Mouse (Mus musculus): ENCODE data around the gene Epha6.
A peak's percentile ranks its signal among the peaks of the same experiment; 100 is the strongest.
"Not testable (repeated sequence)": the region's sequence is repeated elsewhere in the genome, so short reads cannot be mapped to it uniquely, and the experiment has no call there.

Epha6 gene

GRCm38 (mm10) chr16:59923696-59924095, 681.6 kb downstream of the Epha6 start:
- DNase-seq (ENCODE audit: low spot score in 2 of 2), result no peak

DNA sequence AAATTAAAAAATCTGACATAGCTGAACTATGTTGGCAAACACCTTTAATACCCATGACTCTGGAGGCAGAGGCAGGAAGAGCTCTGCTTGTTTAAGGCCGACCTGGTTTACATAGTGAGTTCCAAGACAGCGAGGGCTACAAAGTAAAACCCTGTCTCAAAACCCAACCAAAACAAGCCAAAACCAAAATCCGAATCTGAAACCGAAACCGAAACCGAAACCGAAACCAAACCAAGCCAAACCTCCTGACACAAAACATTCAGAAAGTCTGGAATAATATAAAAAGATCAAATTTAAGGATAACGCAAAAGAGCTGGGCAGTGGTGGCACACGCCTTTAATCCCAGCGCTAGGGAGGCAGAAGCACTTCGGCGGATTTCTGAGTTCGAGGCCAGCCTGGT, 725.3 kb downstream of the Epha6 start:
- DNase-seq (ENCODE audit: low spot score in 2 of 2), result no peak

- no peak for DNase-seq (ENCODE audit: low spot score in 2 of 2)
Measured at GRCm38 (mm10) chr16:59871792-59872191, 733.5 kb downstream of the Epha6 start.

- DNase-seq (ENCODE audit: low spot score in 2 of 2), result no peak
Measured at GRCm38 (mm10) chr16:59854160-59854717, 751.1 kb downstream of the Epha6 start.

DNA sequence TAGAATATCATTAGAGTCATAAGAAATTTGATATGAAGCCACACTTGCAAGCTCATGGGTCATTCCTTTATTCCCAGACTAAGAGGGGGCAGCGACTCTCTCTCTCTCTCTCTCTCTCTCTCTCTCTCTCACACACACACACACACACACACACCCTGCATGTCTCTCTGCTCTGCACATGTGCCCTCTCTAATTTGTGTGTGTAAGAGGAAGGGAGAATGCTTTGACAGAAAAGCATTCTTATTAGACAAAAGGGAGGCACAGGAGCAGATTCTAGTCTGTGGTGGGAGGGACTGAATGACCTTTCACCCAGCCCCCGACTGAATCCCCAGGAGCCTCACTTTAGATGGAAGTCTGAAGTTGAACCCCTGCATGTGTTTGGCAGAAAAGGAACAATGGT, 752.6 kb downstream of the Epha6 start:
- DNase-seq (ENCODE audit: low spot score in 2 of 2), result no peak

GRCm38 (mm10) chr16:59846574-59846973, 758.8 kb downstream of the Epha6 start:
- DNase-seq (ENCODE audit: low spot score in 2 of 2), result no peak

- no peak for DNase-seq (ENCODE audit: low spot score in 2 of 2)
Measured at GRCm38 (mm10) chr16:59836778-59837177, 768.6 kb downstream of the Epha6 start.

- no peak for DNase-seq (ENCODE audit: low spot score in 2 of 2)
Measured at GRCm38 (mm10) chr16:59836304-59836703, 769.0 kb downstream of the Epha6 start.

DNA sequence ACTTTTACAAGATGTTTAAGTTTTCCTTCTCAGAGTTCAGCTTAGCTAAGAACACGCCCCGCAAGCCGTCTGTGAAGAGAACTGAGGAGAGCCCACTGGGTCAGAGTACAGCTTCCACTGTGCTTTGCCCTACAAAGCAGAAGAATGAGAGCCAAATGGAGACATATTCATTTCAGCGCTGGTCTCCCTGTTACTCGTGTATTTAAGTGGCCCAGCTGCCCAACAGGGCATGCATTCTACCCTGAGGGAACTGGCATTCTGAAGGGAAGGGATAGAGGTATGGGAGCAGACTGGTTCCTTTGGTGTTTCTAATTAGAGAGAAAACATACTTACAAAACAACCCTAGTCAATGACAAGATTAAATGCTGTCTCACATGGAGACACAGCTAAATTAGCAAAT, 772.9 kb downstream of the Epha6 start:
- DNase-seq (ENCODE audit: low spot score in 2 of 2), result no peak

GRCm38 (mm10) chr16:59829655-59830054, 775.7 kb downstream of the Epha6 start:
- DNase-seq (ENCODE audit: low spot score in 2 of 2), result no peak

DNA sequence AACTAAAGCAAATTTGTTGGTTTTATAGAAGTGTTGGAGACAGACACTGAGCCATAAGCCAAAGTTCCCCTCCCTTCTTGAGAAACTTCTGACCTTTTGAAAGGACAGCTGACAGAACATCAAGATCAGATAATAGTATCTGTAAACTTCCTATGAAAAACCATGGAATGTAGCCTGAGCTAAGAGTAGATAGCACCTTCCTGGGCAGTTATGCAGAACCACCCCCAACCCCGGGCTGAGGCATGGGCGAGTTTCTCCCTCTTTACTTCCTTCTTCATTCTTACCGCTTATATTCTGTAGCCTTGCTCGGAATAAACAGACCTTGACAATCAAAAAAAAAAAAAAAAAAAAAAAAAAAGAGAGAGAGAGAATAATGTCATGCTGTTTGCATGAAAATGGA, 805.5 kb downstream of the Epha6 start:
- DNase-seq (ENCODE audit: low spot score in 2 of 2), result not testable (repeated sequence)

GRCm38 (mm10) chr16:59772297-59772696, 833.0 kb downstream of the Epha6 start:
- no peak for DNase-seq (ENCODE audit: low spot score in 2 of 2)

- DNase-seq (ENCODE audit: low spot score in 2 of 2), result no peak
Measured at GRCm38 (mm10) chr16:59770421-59770820, 834.9 kb downstream of the Epha6 start.

GRCm38 (mm10) chr16:59769936-59770335, 835.4 kb downstream of the Epha6 start:
- no peak for DNase-seq (ENCODE audit: low spot score in 2 of 2)

DNA sequence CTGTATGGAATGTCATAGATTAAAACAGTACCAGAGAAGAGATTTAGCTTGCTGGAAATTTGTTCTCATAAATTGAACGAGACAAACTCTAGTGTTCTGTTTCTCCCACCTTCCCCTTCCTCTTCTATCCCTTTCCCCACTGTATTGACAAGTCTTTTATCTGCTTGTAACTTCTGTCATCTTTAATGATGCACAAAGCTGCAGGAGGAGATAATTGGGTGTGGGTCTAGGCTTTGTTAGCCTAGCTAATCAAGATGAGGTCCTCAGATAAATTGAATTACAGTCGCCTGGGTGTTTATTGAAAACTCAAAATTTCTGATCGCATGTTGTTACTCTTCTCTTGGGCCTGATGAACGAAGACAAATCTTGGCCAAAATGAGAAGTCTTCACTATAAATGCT, 844.5 kb downstream of the Epha6 start:
- no peak for DNase-seq (ENCODE audit: low spot score in 2 of 2)

DNA sequence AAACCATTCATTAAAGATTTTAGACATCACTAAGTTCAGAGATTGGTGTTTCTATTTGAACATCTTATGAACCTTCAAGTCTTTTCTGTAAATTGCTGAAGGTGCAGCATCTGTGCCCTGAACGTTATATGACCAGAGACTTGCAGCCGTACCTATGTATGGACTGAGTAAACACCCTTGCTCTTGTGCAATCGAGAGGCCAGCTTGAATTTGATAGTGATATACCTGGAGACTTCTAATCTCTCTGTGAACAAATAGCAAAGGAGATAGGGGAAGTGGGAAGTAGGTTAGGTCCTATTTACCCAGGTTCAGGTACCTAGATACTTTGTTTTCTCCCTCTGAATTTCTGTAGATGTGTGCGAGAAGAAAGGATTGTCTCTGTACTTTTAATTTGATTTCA, 854.4 kb downstream of the Epha6 start:
- DNase-seq (ENCODE audit: low spot score in 2 of 2), result no peak

- no peak for DNase-seq (ENCODE audit: low spot score in 2 of 2)
Measured at GRCm38 (mm10) chr16:59743669-59744068, 861.7 kb downstream of the Epha6 start.

DNA sequence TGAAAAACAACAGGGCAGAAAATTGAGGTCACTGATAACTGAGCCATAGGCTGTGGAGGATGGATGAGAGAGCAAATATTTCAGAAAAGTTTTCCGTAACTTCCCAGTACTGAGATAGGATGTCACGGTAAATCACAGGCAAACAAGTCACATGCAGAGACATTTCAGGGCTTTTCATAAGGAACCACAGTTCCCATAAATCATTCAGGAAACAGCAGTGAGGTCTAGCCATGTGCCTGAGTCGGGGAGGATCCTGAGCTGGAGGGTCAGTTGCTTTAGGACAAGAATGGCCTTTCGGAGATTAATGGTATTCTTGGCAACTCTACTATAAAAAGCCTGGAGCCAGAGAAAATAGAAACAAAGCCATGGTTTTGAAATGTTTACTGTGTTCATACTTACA, 889.8 kb downstream of the Epha6 start:
- DNase-seq (ENCODE audit: low spot score in 2 of 2), result no peak

DNA sequence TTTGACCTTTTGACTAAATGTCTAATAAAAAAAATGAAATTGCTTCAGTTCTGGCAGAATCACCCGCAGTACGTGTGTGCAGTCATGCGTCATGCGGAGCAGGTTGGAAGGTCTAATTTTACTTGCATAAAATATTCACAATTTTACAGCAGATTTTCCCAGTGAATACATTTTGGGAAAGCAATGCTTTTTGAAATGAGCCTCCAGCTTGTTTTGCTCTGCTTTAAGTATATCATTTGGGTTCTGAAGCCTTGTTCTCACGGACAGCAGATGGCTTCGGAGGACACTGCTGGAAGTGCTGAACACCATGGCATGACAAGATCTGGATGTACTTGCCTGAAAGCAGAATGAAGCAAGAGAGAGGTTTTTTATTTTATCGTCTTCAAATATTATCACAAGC, 912.1 kb downstream of the Epha6 start:
- no peak for DNase-seq (ENCODE audit: low spot score in 2 of 2)

DNA sequence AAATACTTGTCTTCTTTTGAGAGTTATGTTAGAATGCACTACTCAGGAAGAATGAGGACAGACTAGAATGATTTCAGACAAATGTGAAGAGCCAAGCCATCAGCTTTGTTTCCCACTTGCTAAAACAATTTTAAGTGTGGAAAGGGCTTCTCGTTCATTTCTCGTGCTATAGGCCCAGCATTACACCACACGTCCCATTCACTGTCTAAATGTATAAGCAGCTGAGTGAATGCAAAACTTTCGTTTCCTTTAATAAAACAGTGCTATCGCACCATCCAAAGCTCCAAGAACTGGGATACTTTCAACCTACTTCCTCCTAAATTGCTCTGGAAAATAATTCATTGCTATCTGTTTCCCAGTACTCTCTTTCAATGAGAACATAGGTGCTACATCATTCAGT, 916.2 kb downstream of the Epha6 start:
- DNase-seq (ENCODE audit: low spot score in 2 of 2), result no peak

DNA sequence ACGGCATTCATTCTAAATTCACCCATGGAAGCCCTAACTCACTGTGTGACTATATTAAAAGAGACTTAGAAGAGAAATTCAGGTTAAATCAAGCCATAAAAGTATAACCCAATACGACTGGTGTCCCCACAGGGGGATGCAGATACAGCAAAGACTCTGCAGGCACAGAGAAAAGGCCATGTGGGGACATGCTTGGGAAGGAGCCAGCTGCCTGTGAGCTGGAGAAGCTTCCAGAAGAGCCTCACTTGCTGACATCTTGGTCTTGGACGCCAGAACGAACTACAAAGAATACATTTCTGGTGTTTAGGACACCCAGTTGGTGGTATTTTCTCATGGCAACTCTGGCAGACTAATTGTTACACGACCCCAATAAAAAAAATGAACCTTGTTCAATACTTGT, 920.2 kb downstream of the Epha6 start:
- no peak for DNase-seq (ENCODE audit: low spot score in 2 of 2)

DNA sequence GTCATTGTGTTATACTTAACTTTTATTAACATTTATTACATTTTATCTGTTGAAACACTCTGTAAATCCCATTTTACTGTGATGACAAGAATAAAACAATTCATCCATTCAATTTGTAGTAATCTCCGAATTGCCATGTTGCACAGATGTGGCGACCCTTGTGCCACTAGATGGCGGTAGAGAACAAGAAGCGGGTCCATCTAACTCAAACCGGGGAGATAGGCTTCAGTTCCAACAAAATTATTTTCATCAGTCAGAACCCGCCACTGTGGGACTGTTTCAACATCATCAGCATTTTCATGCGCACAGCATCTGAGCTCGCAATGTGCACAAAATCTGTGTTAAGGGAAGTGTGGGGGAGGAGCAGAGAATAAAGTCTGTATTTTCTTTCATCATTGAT, 921.9 kb downstream of the Epha6 start:
- DNase-seq (ENCODE audit: low spot score in 2 of 2), result peak; percentile 26 to 70

- DNase-seq (ENCODE audit: low spot score in 2 of 2), result no peak
Measured at GRCm38 (mm10) chr16:59682216-59682891, 923.0 kb downstream of the Epha6 start.

GRCm38 (mm10) chr16:59666938-59667337, 938.4 kb downstream of the Epha6 start:
- no peak for DNase-seq (ENCODE audit: low spot score in 2 of 2)

All from spleen, postnatal 4 days (tissue).